Mouse (Mus musculus) MEL (cell line): Measurements from ENCODE around the gene Ddhd1.

Source experiments
- CHD2 ChIP-seq: IDR thresholded peaks from 2 replicates; pipeline ENCODE4 v1.6.1; 2011; ENCODE audit warnings: low read length, improper control_type of control experiment
- CTCF ChIP-seq, 3 experiments: IDR thresholded peaks in 2 of 3; conservative IDR thresholded peaks in 1 of 3; 2 replicates each; pipeline ENCODE4 v1.5.1; 2011 to 2012; ENCODE audit warnings: low read length in 3 of 3, low read depth in 2 of 3, mild to moderate bottlenecking in 2 of 3, improper control_type of control experiment in 1 of 3, inconsistent platforms in 1 of 3, mixed read lengths in 1 of 3, moderate library complexity in 1 of 3; ENCODE audit not compliant: control insufficient read depth in 1 of 3, insufficient read depth in 1 of 3, poor library complexity in 1 of 3, severe bottlenecking in 1 of 3
- EP300 ChIP-seq, 2 experiments: IDR thresholded peaks; 2 replicates each; pipeline ENCODE4 v1.6.1; 2011; ENCODE audit warnings: improper control_type of control experiment in 2 of 2, low read length in 2 of 2, low read depth in 1 of 2, mild to moderate bottlenecking in 1 of 2
- GABPA ChIP-seq: IDR thresholded peaks from 2 replicates; pipeline ENCODE4 v1.6.1; 2012; ENCODE audit warnings: low read depth, mild to moderate bottlenecking, inconsistent platforms, low read length, improper control_type of control experiment, moderate library complexity
- JUND ChIP-seq: IDR thresholded peaks from 2 replicates; pipeline ENCODE4 v1.6.1; 2011; ENCODE audit warnings: low read depth, mild to moderate bottlenecking, improper control_type of control experiment, low read length
- MAX ChIP-seq: IDR thresholded peaks from 2 replicates; pipeline ENCODE4 v1.6.1; 2011; ENCODE audit warnings: low read length, improper control_type of control experiment
- POLR2A ChIP-seq, 2 experiments: IDR thresholded peaks; 2 replicates each; pipeline ENCODE4 v1.6.1; 2011 to 2012; ENCODE audit warnings: low read length in 2 of 2, mild to moderate bottlenecking in 2 of 2, control low read depth in 1 of 2, improper control_type of control experiment in 1 of 2, low read depth in 1 of 2, moderate library complexity in 1 of 2; ENCODE audit not compliant: control insufficient read depth in 1 of 2, insufficient read depth in 1 of 2, poor library complexity in 1 of 2
- RAD21 ChIP-seq: IDR thresholded peaks from 2 replicates; pipeline ENCODE4 v1.6.1; 2011; ENCODE audit warnings: mild to moderate bottlenecking, low read depth, low read length, improper control_type of control experiment
- TCF12 ChIP-seq: IDR thresholded peaks from 2 replicates; pipeline ENCODE4 v1.6.1; 2014; ENCODE audit warnings: low read depth, mild to moderate bottlenecking, inconsistent platforms, low read length, improper control_type of control experiment, moderate library complexity
- USF1 ChIP-seq: IDR thresholded peaks from 2 replicates; pipeline ENCODE4 v1.6.1; 2014; ENCODE audit warnings: low read depth, mild to moderate bottlenecking, inconsistent platforms, low read length, improper control_type of control experiment, moderate library complexity
- ZC3H11A ChIP-seq: IDR thresholded peaks from 2 replicates; pipeline ENCODE4 v1.6.1; 2012; ENCODE audit warnings: low read depth, mild to moderate bottlenecking, inconsistent platforms, low read length, improper control_type of control experiment
- ZKSCAN1 ChIP-seq: IDR thresholded peaks from 2 replicates; pipeline ENCODE4 v1.6.1; 2012; ENCODE audit warnings: low read depth, mild to moderate bottlenecking, inconsistent platforms, low read length, improper control_type of control experiment, moderate library complexity
- ZNF384 ChIP-seq: IDR thresholded peaks from 2 replicates; pipeline ENCODE4 v1.6.1; 2012; ENCODE audit warnings: low read depth, mild to moderate bottlenecking, inconsistent platforms, low read length, improper control_type of control experiment

- TF ChIP-seq RAD21 = no peak
- no peak for TF ChIP-seq TCF12
- no peak for TF ChIP-seq CTCF (IDR thresholded peaks at IDR 0.05 in 2 of 3, conservative IDR thresholded peaks at IDR 0.05 in 1 of 3; ENCODE audit: control insufficient read depth in 1 of 3, insufficient read depth in 1 of 3, low read depth in 2 of 3, low read length in 3 of 3, poor library complexity in 1 of 3, severe bottlenecking in 1 of 3)
- no peak for TF ChIP-seq EP300 (IDR thresholded peaks at IDR 0.05; ENCODE audit: low read depth in 1 of 2, low read length in 2 of 2)
- TF ChIP-seq CHD2 = no peak
- no peak for TF ChIP-seq POLR2A (IDR thresholded peaks at IDR 0.05; ENCODE audit: control insufficient read depth in 1 of 2, insufficient read depth in 1 of 2, low read depth in 1 of 2, low read length in 2 of 2, poor library complexity in 1 of 2)
- TF ChIP-seq ZC3H11A = no peak
- no peak for TF ChIP-seq GABPA
- no peak for TF ChIP-seq MAX
- no peak for TF ChIP-seq ZNF384
- TF ChIP-seq USF1 = no peak
- no peak for TF ChIP-seq ZKSCAN1
- no peak for TF ChIP-seq JUND
Observed at GRCm38 (mm10) chr14:45559018-45559417, 98.9 kb downstream of the Ddhd1 start.
